Mouse (Mus musculus): ENCODE measurements around the gene Gm42420. TPM values are rescaled to one million over a fixed set of nuclear protein-coding genes. Genes with fewer than 3 reads are reported as not detected.

Gene Gm42420
- polyA plus RNA-seq, 1 experiment from 2014 or later = 1.9 TPM

DNA sequence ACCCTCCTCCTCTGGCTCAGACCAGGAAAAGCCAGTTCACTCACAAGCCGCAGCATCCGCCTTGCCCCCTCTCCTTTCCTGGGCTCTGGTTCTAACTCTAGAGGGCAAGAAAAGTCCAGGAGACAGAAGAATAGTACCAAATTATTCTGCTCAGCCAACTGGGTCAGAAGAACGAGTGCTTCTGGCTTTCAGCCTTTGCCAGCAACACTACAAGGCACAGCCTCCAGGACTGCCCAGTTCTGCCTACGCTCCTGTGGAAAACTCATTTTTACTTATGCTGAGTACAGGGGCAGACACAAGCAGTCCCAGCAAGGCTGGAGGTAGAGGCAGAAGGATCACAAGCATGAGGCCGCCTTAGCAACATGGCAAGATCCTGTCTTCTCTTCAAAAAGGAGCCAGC, 37.5 kb upstream of the Gm42420 start:
- Histone ChIP-seq H3K9me3 (ENCODE audit: control insufficient read depth, low read length) (no peaks in the 10 kb centered on the region), H3K36me3 (replicated peaks; ENCODE audit: control insufficient read depth, insufficient read depth) (0 out of 2 replicates have a peak, but pooled peaks cover 8% of the 10 kb centered on the region), H3K9ac (no peak overlapping the region), H3K27ac (0 out of 2 replicates have a peak overlapping the region, but pooled peaks have one; percentile 26), H3K4me3 (replicated peaks; ENCODE audit: low read length) (no peak overlapping the region), H3K27me3 (ENCODE audit: control insufficient read depth, insufficient read depth, low read length) (no peaks in the 10 kb centered on the region), H3K4me1 (replicated peaks; ENCODE audit: control insufficient read depth, insufficient read depth, low read length) (peaks cover 31% of the 10 kb centered on the region), H3K4me2 (replicated peaks) (no peak overlapping the region)
- WGBS = 84% methylated on average over 5 of the region's 5 CpGs
- ATAC-seq (ENCODE audit: low FRiP score) (no peak), DNase-seq (ENCODE audit: low spot score) (no peak)

DNA sequence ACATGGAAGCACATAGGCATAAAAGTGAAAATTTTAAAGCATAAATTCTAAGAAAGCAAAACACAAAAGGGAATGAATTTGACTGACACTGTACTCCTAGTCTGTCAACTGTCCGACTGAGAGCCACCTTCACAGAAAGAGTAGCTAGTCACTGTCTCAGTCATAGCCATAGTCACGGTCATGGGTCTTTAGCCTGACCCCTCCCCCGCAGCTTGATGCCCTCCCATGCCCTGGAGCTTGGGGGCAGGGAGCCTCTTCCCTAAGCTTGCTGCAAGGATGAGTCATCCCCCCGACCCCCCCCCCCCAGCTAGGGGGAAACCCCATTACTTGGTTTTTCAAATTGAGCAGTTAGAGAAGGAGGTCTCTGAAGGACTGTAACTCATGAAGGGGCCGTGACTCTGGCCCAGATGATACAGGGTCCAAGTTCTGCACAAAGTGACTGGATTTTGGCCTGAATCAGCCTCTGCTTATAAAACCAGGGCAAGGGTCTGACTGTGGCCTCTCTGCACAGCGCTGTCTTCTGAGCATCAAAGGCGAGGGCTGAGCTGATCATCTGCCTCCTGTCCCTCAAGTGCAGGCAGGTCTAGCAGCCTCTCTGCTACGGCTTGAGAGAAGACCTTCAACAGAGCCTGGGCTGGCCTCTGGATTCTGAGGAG, 33.4 kb upstream of the Gm42420 start:
- DNase-seq (ENCODE audit: low spot score) (no peak), ATAC-seq (ENCODE audit: low FRiP score) (no peak)
- 60% methylated on average over 8 of the region's 8 CpGs for WGBS
- Histone ChIP-seq H3K27me3 (ENCODE audit: control insufficient read depth, insufficient read depth, low read length) (no peaks in the 10 kb centered on the region), H3K36me3 (replicated peaks; ENCODE audit: control insufficient read depth, insufficient read depth) (0 out of 2 replicates have a peak, but pooled peaks cover 8% of the 10 kb centered on the region), H3K4me3 (replicated peaks; ENCODE audit: low read length) (no peak overlapping the region), H3K27ac (no peak overlapping the region), H3K4me2 (replicated peaks) (no peak overlapping the region), H3K9me3 (ENCODE audit: control insufficient read depth, low read length) (no peaks in the 10 kb centered on the region), H3K9ac (no peak overlapping the region), H3K4me1 (replicated peaks; ENCODE audit: control insufficient read depth, insufficient read depth, low read length) (peaks cover 29% of the 10 kb centered on the region)

DNA sequence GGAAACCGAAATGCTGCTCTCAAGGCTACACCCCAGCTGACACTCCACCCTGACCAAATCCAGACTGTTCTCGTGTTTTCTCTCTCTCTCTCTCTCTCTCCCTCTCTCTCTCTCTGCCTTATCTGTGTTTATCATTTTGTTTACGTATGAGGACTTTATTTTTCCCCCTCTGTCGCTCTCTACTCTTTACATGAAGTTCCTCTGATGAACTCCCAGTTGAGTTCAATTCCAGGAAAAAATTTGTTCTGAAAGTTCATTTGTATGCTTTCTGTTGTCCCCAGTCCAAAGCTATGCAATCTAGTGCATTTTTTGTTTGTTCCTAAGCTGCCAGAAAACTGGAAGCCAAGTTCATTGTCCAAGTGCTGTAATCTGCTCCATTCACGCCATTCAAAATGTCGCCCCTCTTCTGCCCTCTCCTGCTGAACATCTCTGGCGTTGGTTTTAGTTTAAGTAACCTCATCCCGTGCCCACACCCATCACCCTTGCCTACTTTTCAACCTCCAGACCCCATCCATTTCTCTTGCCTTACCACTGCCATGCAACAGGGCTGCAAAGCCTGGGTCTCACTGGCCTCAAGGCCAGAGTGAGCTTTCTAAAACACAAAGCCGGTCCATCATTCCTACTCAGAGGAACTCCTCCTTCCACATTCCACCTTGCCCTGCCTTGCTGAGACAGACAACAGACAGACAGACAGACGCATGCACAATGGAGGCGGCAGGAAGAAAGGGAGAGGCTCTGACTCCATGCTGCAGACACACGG, 30.5 kb upstream of the Gm42420 start:
- H3K27ac ChIP-seq = 0 out of 2 replicates have a peak overlapping the region, but pooled peaks have one; percentile 20
- H3K4me3 ChIP-seq (replicated peaks; ENCODE audit: low read length) = peak overlapping the region; percentile 87
- no peaks in the 10 kb centered on the region for H3K27me3 ChIP-seq (ENCODE audit: control insufficient read depth, insufficient read depth, low read length)
- 0 out of 2 replicates have a peak, but pooled peaks cover 8% of the 10 kb centered on the region for H3K36me3 ChIP-seq (replicated peaks; ENCODE audit: control insufficient read depth, insufficient read depth)
- H3K4me2 ChIP-seq (replicated peaks) = peak overlapping the region; percentile 75
- H3K9me3 ChIP-seq (ENCODE audit: control insufficient read depth, low read length) = no peaks in the 10 kb centered on the region
- DNase-seq (ENCODE audit: low spot score) (no peak), ATAC-seq (ENCODE audit: low FRiP score) (no peak)
- peaks cover 39% of the 10 kb centered on the region for H3K4me1 ChIP-seq (replicated peaks; ENCODE audit: control insufficient read depth, insufficient read depth, low read length)
- peak overlapping the region; percentile 91 for H3K9ac ChIP-seq
- WGBS = 62% methylated on average over 12 of the region's 12 CpGs

DNA sequence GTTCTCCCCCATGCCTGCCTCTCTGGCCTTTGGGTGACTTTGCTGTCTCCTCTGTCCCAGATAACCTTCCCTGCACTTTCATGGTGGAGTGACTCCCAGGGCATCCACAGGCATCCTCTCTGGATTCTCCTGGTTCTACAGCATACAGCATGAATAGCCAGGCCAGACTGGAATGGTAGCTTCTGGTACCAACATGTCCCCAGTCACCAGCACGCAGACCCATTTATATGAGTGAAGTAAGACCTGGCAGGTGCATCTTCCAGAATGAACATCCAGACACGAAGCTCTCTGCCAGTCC, 30.0 kb upstream of the Gm42420 start:
- Histone ChIP-seq H3K27ac (0 out of 2 replicates have a peak overlapping the region, but pooled peaks have one; percentile 20), H3K27me3 (ENCODE audit: control insufficient read depth, insufficient read depth, low read length) (no peaks in the 10 kb centered on the region), H3K4me1 (replicated peaks; ENCODE audit: control insufficient read depth, insufficient read depth, low read length) (peaks cover 39% of the 10 kb centered on the region), H3K4me3 (replicated peaks; ENCODE audit: low read length) (peak overlapping the region; percentile 87), H3K4me2 (replicated peaks) (peak overlapping the region; percentile 75), H3K36me3 (replicated peaks; ENCODE audit: control insufficient read depth, insufficient read depth) (0 out of 2 replicates have a peak, but pooled peaks cover 8% of the 10 kb centered on the region), H3K9me3 (ENCODE audit: control insufficient read depth, low read length) (no peaks in the 10 kb centered on the region), H3K9ac (peak overlapping the region; percentile 91)
- WGBS = 41% methylated on average over 2 of the region's 2 CpGs
- ATAC-seq (ENCODE audit: low FRiP score) = no peak
- no peak for DNase-seq (ENCODE audit: low spot score)

DNA sequence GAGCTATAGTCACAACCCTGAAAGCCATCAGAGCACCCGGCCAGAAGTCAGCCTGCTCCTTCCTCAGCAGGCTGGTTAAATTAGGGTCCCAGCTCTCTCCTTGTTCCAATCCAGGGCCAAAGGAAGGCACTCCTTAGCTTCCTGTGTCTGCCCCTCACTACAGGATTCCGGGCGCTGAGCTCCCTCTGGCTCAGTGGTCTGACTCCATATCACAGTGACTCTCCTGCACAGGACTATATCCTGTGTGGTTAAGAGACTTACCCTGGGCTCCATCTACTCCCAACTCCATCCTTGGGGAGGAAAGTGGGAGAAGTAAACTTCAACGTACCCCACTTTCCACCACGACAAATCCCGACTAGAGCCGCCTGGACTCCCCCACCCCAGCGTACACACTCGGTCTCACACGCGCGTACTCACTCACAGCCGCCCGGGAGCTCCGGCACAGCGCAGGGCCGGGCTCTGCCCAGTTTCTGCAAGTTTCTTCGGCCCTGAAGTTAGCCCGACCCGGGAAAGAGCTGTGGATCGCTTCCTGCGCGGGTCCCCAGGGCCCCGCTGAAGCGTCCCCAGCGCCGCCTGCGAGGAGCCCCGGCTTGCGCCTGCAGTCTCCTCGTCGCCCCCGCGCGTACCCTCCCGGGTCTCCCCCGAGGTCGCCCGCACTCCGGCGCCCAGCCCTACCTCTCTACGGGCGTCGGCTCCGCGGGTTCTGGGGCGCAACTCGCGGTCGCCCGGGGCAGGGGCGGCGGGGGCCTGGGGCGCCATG, 28.5 kb upstream of the Gm42420 start:
- Histone ChIP-seq H3K4me1 (replicated peaks; ENCODE audit: control insufficient read depth, insufficient read depth, low read length) (peaks cover 38% of the 10 kb centered on the region), H3K27ac (peak overlapping the region; percentile 94), H3K4me2 (replicated peaks) (peak overlapping the region; percentile 75), H3K4me3 (replicated peaks; ENCODE audit: low read length) (peak overlapping the region; percentile 87), H3K9ac (peak overlapping the region; percentile 91), H3K36me3 (replicated peaks; ENCODE audit: control insufficient read depth, insufficient read depth) (0 out of 2 replicates have a peak, but pooled peaks cover 3% of the 10 kb centered on the region), H3K27me3 (ENCODE audit: control insufficient read depth, insufficient read depth, low read length) (no peaks in the 10 kb centered on the region), H3K9me3 (ENCODE audit: control insufficient read depth, low read length) (no peaks in the 10 kb centered on the region)
- DNase-seq (ENCODE audit: low spot score) = peak; percentile 48
- ATAC-seq (ENCODE audit: low FRiP score) = peak; percentile 69
- 0% methylated on average over 50 of the region's 54 CpGs for WGBS

DNA sequence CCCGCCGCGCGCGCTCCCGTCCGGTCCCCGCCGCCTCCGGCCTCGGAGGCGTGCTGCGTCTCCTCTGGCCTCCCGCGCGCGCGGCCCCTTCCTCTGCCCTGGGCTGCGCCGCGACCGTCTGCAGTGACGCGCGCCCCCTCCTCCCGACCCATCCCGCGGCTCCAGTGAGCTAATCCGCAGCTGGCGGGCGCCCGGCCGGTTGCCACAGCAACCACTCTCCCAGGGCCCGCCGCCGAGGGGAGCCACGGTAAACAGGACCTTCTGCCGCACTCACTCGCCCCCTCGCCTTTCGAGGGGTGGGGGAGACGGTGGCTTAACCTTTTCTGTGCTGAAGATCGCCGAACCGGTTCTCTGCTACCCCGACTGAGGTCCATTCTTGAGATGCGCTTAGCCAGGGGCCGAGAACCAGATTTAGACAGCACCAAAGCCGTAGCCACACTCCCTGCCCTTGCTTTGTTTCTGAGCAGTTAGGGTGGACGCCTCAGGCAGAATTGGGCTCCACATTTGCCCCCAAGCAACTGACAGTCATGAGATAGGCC, 27.8 kb upstream of the Gm42420 start, which contains the start of gene Dennd2a:
TSS of gene Dennd2a (minus strand) at position 145 of the 539 bp plus-strand sequence.
- peak; percentile 89 for DNase-seq (ENCODE audit: low spot score)
- peaks cover 33% of the 10 kb centered on the region for H3K4me1 ChIP-seq (replicated peaks; ENCODE audit: control insufficient read depth, insufficient read depth, low read length)
- under 1% methylated on average over 39 of the region's 50 CpGs for WGBS

DNA sequence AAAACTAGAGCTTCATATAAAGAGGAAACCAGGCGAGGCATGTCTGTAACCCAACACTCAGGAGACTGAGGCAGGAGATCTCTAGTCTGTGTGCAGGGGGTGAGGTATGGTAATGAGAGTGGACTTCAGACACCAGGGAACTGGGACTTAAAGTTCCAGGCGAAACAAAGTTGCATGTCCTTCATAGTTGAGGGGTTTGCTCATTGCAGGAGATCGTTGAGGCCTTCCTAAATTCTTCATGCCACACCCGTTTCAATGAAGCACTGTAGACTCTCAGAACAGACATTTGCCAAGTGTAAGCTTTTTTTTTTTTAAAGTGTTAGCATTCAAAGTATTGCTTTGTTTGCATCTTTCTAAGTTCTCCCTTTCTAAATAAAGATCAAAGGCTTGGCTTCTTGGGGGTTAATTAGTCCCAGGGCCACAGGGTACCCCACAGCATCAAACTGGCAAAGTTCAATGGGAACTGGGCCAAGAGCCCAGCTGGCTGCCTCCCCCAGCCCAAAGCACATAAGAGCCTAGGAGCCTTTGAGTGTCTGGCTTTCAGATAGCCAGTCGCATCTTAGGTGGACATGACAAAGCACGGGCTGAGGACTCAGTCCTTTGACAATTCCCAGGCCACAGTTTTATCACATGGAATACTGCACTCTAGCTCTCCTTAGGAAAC, 26.1 kb upstream of the Gm42420 start:
- DNase-seq (ENCODE audit: low spot score) = no peak
- no peak overlapping the region for H3K9ac ChIP-seq
- H3K4me1 ChIP-seq (replicated peaks; ENCODE audit: control insufficient read depth, insufficient read depth, low read length) = peaks cover 32% of the 10 kb centered on the region
- ATAC-seq (ENCODE audit: low FRiP score) = no peak
- no peaks in the 10 kb centered on the region for H3K27me3 ChIP-seq (ENCODE audit: control insufficient read depth, insufficient read depth, low read length)
- H3K36me3 ChIP-seq (replicated peaks; ENCODE audit: control insufficient read depth, insufficient read depth) = no peaks in the 10 kb centered on the region
- H3K9me3 ChIP-seq (ENCODE audit: control insufficient read depth, low read length) = no peaks in the 10 kb centered on the region
- WGBS = 43% methylated on average over 6 of the region's 6 CpGs
- H3K4me3 ChIP-seq (replicated peaks; ENCODE audit: low read length) = no peak overlapping the region
- H3K4me2 ChIP-seq (replicated peaks) = no peak overlapping the region
- peak overlapping the region; percentile 17 for H3K27ac ChIP-seq

More for the DNA sequence above, 27.8 kb upstream of the Gm42420 start, which contains the start of gene Dennd2a:
- Histone ChIP-seq H3K36me3 (replicated peaks; ENCODE audit: control insufficient read depth, insufficient read depth) (no peaks in the 10 kb centered on the region), H3K9ac (peak within 1 kb of the TSS; percentile 91), H3K27ac (peak within 1 kb of the TSS; percentile 94), H3K4me2 (replicated peaks) (peak within 1 kb of the TSS; percentile 75), H3K9me3 (ENCODE audit: control insufficient read depth, low read length) (no peaks in the 10 kb centered on the region), H3K4me3 (replicated peaks; ENCODE audit: low read length) (peak within 1 kb of the TSS; percentile 87), H3K27me3 (ENCODE audit: control insufficient read depth, insufficient read depth, low read length) (no peaks in the 10 kb centered on the region)
- ATAC-seq (ENCODE audit: low FRiP score) = peak; percentile 95

DNA sequence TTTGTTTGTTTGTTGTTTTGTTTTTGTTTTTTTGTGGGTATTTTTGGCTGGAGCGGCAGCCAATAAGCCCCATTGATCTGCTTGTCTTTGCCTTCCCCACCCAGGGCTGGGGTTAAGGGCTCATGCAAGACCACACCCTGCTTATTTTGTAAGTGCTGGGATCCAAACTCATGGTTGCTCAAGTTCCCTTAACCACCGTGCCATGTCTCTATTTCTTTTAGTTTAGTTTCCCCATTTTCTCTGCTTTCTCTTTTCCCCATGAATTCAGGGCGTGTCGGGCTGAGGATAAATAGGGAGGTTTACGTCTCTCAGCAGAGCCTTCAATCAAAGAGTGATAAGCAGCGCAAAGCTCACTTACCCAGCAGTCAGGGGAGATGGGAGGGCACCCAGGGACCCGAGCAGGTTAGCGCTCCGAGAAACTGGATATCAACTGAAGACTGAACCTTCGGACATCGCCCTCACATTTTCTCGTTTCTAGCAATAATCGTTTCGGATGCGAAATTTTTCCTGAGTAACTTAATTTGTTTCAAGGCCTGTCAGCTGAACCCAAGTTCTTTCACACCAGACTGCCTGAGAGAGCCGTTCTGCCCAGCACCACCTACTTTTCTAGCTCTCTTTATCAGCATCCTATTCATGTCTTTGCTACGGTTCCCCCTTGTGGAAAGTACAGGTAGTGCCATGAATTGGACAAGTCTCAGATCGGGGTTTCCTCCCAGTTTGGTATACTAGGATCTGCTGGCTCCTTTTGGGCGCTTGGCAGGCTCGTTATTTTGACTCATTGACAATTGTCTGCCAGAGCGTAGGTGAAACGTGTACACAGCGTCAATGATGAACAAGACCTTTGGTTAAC, 23.2 kb upstream of the Gm42420 start:
- 21% methylated on average over 23 of the region's 23 CpGs for WGBS
- Histone ChIP-seq H3K9me3 (ENCODE audit: control insufficient read depth, low read length) (no peaks in the 10 kb centered on the region), H3K4me2 (replicated peaks) (peak overlapping the region; percentile 33), H3K9ac (no peak overlapping the region), H3K27me3 (ENCODE audit: control insufficient read depth, insufficient read depth, low read length) (no peaks in the 10 kb centered on the region), H3K4me1 (replicated peaks; ENCODE audit: control insufficient read depth, insufficient read depth, low read length) (peaks cover 11% of the 10 kb centered on the region; the same call in 1 of the 2 replicates), H3K27ac (no peak overlapping the region), H3K36me3 (replicated peaks; ENCODE audit: control insufficient read depth, insufficient read depth) (no peaks in the 10 kb centered on the region), H3K4me3 (replicated peaks; ENCODE audit: low read length) (no peak overlapping the region)
- ATAC-seq (ENCODE audit: low FRiP score) (peak; percentile 62; the same call in 1 of the 2 replicates), DNase-seq (ENCODE audit: low spot score) (peak; percentile 94)
